Mouse (Mus musculus) adrenal gland, postnatal 14 days (tissue): Measurements from ENCODE around the gene Barhl2. TPM values are rescaled to one million over a fixed set of nuclear protein-coding genes. Genes with fewer than 3 reads are reported as not detected.

Experiments
- DNase-seq: peaks from one replicate; pipeline ENCODE4 v3.0.0; 2021; ENCODE audit warnings: mixed read lengths
- long read RNA-seq, 2 experiments: library from polyadenylated mRNA; stranded (forward); transcript quantifications; one replicate each; pipeline ENCODE4 v2.0.0; 2021
- total RNA-seq: library from RNA; stranded (reverse); gene quantifications from 2 replicates; pipeline ENCODE4 v1.2.3, GENCODE M21; 2021

Gene Barhl2
- total RNA-seq = not detected in 2 replicates
- long read RNA-seq, experiment 1 = 0 reads
- long read RNA-seq, experiment 2 = 0 reads

DNA sequence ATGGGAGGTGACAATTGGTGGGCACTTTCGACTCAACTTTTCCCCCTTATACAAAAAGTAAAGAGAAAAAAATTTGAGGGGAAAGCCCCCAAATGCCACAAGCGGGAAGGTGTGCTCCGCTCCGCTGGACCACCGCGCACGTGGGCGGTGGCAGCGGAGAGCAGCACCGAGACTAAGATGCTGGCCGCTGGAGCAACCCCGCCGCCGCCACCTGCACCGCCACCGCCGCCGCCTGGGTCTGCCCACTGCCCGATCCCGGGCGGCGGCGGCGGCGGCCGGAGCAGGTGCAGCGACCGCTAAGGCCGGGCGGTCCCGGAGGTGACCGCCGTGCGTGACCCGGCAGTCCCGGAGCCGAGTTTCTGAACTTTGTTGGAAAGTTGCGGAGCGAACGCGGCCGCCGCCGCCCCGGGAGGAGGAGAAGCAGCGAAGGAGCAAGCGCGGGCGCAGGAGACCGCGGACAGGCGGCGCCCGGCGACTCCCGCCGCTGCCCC lies at the start of gene Barhl2:
Barhl2 (minus strand) TSS at position 181 of the 491 bp plus-strand sequence.
- no peak for DNase-seq

DNA sequence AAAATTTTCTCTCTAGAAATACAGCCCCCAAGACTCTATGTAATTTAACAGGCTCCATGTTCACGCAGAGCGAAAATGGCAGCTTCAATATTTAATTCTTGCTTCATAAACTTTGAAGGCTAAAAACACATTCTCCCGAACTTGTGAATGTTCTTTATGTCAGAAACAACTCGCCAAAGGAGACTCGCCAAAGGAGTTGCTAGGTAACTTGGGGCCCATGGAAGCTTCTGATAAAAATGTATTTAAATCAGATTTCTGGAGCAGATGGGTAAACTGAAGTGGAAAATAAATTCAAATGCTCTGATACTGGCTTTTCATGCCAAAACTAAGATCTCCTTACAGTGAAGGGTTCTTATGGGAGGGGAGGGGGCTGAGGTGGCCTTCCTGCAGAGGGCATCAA lies 48.1 kb upstream of the Barhl2 start:
- no peak for DNase-seq

DNA sequence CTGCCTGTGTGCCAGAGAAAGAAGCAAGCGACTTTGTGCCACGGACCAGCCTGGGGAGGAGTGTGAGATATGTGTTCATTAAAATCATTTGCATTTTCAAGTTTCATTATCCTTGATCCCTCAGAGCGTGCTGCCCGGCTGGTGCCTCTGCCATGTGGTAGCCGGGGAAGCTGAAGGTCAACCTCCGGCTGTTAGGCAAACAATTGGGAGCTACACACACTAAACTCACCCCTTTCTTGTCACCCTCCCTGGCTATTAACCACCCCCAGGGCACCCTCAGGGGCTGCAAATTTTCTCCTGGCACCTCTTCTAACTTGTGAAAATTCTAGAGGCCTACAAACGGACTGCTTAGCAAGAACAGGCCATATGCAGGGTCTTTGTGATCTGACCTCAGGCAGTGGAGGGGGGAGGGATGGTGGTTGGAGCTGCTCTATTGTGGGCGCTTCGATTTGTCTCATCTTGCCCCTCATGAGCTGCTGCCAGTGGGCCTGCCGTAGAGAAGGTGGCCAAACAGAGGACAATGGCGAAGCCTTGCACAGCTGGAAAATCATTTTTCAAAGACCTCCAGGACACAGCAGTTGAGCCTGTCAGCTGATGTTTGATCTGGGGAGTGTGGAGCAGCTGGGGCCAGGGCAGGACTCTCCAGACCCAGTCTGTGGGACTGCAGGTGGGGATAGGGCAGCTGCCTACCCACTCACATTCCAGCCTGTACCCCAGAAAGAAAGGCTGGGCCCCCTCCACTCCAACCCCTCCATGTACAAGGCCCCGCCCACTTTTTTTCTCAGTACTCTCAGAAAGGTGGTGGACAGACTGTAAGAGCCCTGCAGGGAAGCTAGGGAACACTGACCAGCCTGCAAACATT lies 44.9 kb upstream of the Barhl2 start:
- no peak for DNase-seq

DNA sequence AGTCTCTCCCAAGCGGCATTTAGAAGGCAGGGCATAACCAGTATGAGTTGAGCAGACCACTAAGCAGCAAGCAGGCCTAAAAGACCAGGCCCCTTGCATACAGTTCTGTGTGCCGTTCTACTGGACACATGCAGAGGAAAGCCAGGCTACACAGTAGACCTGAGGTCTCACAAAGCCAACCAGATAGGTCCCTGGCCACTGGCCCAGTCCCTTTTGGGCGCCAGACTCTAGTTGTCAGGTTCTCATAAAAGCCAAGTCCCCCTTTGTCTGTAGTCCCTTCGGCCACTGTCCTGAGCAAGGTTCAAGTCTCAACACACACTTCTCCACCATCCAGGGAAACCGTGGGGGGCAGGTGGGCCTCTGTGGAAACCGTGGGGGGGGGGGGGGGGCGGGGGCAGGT lies 44.3 kb upstream of the Barhl2 start:
- DNase-seq = no peak

DNA sequence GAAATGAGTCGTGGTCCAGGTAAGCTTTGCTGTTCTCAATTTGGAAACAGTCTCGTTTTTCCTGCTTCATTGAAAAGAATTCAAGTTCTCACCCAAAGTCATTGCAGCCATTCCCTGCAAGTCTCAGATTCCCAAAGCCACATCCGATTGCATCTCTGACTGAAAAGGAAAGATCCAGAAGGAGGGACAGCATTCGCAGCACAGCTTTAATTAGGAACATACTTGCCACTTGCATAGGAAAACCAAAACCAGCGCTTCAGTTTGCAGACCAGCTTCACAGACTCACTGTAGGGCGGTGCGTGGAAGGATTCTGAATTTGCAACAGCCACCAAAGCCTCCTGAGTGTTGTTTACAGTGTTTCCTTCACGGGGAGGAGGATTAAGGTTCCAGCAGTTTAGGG lies 33.8 kb upstream of the Barhl2 start:
- DNase-seq = no peak

DNA sequence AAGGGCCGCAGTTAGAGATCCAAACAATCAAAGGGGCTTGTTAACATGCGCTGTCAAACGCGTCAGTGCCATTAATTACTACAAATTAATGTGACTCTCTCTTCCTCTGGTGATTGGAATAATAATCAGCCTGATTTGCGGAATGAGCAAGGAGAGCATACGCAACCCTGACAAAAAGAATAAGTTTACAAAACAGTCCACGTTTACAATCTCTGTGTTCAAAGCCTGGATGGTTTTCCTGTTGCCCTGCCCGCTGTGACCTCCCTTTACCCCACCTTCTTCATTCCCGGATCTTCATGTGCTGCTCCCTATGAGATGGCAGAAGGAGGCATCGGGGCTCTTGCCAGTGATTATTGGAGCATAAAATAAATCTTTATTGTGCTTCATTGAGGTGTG lies 14.1 kb upstream of the Barhl2 start:
- no peak for DNase-seq

DNA sequence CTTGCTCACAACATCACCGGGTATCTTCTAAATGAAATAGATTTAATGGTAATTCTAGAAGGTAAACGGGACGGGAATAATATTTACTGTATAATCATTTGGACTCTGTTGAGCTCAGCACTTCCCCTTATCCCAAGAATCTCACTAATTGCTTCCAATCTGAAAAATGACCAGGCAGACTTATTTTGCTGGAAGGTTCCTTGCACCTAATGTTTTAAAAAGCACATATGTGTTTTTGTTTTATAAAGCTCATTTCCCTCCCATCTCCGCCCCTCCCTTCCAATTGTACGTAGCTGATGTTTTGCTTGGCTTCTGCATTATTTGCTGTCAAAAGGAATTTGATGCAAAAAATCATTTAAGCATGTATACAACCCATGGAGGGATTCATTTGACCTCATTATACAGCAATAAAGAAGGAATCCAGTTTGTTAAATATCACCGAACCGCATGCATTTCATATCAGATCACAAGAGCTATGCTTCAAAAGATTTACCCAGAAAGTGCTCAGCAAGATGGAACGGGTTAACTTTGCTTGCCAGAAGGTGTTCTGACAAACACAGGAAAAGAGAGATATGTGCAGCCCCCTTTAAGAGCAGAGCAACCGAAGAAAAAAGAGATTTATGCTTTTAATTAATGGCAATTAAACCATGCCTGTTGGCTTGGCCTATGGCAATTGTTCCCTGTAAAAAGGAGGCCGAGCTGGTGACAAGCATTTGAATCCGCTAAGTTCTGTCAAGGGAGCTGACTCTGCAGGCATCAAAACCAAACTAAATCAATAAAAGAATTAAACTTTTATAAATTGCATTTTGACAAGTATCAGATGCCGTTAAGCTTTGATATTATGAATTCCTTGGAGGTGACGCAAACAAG lies 13.5 kb upstream of the Barhl2 start:
- DNase-seq = no peak

DNA sequence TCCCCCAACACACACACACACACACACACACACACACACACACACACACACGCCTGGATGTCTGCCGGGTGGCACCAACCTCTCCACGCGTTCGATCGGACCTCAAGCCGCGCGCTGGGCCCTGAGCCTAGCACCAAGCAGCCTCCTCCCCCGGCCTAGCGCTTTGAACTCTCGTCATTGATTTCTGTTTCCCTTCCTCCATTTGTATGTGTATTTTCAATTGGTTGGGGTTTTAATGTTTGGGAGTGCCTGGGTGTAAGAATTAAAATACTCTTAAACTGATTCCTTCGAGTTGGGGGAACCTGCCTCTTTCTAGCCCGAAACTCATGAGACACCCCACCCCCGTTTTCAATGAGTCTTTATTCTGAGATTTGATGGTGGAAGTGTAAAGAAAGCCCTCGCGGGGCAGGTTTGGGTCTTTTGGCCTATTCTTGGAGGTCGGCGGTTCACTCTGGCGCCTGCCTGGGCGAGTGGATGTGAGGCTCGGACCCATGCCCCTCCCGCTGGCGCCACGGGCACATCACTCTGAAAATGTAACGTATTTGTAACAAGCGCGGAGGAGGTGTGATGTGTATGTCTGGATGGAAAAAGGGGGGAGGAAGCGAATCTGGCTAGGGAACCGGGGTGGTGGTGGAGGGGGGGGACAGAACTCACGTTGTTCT lies 7.3 kb upstream of the Barhl2 start:
- DNase-seq = no peak

DNA sequence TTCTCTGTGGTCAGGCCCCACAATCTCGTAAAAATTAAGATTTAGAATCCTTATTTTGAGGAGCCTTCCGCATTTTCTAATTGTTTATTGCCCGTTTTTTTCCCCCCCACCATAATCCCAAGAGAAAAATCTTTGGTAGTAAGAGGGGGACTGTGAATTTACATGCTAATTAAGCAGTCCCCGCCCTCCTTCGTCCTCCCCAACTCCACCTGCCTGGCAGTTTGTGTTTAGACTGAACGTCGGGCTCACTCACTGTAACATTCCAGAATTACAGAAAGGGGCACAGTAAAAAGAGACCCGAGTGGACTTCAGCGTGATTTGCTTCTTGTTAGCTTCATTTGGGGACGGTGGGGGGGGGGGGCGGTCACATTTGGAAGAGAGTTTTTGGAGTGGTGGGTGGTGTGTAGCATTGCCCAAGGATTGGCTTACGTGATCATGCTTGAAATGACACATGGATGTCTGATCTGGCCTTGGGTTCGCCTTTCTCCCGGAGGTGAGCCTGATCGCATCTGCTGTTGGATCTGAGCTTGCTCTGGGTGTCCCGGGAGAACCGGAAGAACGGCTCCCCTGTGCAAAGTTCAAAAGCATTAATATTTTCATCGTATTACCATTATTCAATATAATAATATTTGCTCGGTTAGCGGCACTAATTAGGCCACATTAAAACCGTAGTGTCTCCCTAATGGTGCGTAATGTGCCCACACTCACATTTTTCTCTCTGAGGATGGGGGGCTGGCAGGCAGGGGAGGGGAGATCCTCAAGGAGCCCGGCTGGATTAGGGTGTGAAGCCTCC lies 6.6 kb upstream of the Barhl2 start:
- DNase-seq = no peak

DNA sequence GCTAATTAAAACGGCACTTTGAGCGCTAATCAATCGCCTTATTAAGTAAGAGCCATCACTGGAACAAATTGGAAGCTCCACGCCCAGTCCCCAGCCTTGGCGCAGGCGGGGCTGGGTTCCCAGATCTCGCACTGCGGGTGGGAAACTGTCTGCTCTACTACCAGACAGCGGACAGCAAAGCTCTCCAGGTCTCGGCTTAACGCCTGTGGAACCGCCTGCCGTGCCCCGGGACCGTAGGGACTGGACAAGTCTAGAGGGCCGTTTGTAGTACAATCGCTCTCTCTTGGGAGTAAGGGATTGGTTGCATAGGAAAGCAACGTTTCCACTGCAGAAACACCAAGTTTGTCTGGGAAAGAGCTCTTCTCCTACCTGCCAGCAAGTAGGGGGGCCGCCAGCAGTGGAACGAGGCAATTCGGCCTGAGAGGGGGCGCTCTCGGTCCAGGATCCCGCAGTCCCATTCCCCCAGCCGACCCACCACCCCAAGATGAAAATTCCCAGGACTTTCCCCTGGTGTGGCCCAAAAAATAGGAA lies 5.8 kb upstream of the Barhl2 start:
- no peak for DNase-seq

DNA sequence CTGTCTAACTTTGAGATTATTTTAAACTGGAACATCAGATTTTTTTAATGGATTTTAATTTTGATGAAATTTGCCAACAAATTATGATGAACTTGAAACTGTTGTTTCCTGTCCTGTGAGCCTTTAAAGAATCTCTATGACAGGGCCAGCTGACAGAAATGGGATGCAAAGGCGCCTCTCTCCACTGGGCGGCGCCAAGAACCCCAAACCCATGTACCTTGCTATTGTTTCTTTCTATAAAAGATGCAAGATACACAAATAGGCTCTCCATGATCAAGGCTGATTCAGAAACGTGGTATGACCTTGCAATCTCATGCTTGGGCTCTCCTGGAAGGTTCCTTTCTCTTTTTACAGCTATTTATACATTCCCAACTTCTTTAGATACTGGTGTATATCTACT lies 3.9 kb upstream of the Barhl2 start:
- no peak for DNase-seq

DNA sequence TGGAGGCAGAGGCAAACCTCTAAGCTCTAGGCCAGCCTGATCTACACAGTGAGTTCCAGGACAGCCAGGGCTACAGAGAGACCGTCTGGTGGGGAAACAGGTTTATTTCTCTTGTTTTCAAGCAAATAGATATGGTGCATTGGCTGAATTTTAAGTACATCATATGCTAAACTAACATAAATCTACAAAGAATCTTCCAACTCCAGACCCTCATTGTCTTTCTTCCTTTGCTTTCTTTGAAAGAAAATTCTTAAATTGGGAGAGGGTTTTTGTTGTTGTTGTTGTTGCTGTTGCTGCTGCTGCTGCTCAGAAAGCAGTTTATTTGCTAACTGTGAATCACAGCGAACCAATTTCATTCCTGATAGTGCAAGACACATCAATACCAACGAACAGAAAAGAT lies 3.5 kb upstream of the Barhl2 start:
- DNase-seq = no peak

DNA sequence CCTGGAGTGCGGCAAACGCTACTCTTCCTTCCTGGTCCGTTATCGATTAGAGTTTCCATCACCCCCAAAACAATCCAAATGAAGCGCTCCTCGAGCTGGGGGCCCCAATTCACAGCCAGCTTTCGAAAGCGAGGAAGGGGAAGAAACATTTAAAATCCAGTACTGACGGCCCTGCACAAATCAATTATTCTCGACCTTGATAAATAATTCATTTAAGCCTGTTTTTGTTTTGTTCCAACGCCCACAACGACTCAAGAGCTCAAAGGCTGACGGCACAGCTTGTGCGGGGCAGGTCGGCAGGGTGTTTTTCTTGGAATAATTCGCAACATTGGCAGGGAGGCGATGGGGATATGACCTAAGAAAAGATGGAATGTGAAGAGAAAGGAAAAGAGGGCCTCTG lies 2.6 kb upstream of the Barhl2 start:
- no peak for DNase-seq

DNA sequence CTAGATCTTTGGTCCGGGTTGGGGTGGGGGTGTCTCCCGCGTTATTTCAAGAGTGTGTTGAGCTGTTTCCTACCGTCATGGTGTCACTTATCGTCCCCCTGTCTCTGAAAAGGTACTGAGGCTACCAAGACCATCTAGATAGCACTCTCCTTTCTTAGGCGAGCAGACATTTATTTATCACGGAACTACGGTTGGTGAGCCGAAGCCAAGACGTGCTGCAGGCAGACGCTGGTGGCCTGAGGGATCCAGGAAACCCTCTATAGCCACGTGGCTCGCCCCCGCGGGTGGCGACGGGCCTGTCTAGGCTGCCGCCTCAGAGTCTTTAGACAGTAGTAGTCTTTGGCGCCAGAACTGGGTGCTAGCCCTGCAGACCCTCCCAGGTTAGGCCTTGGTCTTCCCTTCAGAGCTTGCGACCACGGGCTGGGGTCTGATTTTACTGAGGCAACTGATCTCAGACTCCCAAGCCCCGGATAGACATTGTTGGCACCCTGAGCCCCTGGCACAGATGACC lies 2.1 kb upstream of the Barhl2 start:
- DNase-seq = no peak

DNA sequence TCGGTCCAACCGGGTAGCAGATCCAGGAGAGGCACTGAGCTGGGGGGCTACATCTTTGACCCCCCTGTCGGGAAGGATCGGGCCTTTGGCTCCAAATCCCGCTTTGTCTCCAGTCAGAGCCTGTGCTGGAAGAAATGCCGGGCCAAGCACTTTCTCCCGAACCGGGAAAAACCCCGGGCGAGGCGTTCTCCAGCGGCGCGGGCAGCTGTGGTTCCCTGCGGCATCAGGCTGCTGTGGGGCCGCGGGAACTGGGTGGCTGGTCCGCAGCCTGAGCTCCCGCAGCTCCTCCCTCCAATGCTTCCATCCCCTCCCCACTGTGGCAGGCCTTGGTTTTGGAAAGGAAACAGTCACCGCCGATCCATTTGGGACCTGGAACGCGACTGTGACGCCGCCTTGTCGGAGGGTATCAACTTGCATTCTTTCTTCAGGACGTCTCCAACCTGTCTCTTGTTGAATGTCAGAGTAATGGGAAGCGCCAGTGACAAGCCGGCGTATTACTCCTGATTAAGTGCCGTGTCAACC lies 1.2 kb upstream of the Barhl2 start:
- DNase-seq = no peak

DNA sequence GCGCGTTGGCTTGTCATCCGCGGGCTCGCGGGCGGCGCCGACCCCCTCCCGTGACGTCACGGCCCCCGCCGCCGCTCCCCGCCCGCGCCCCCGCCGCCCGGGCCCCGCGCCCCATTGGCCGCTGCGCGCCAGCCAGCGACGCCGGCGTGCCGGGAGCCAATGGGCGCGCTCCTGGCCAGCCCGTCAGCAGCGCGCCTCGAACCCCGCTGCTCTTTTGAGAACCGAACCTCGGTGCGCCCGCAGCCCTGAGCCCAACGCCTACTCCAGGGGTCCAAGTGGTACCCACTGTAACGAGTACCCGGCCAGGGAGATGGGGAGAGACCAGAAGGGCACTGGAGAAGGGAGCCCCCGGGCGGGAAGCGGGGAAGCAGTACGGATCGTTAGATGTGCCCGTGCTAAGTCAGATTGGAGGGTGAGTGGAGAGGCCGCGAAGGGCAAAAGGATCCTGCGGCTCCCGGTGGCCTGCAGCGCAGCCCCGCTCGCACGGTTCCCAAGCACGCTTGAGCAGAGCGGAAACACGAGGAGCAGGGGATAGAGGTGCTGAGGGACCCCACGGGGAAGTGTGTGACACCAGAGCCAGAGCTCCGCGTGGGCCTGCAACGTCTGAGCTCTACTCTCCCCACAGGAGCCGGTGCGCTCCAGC lies 632 bp upstream of the Barhl2 start:
- no peak for DNase-seq

DNA sequence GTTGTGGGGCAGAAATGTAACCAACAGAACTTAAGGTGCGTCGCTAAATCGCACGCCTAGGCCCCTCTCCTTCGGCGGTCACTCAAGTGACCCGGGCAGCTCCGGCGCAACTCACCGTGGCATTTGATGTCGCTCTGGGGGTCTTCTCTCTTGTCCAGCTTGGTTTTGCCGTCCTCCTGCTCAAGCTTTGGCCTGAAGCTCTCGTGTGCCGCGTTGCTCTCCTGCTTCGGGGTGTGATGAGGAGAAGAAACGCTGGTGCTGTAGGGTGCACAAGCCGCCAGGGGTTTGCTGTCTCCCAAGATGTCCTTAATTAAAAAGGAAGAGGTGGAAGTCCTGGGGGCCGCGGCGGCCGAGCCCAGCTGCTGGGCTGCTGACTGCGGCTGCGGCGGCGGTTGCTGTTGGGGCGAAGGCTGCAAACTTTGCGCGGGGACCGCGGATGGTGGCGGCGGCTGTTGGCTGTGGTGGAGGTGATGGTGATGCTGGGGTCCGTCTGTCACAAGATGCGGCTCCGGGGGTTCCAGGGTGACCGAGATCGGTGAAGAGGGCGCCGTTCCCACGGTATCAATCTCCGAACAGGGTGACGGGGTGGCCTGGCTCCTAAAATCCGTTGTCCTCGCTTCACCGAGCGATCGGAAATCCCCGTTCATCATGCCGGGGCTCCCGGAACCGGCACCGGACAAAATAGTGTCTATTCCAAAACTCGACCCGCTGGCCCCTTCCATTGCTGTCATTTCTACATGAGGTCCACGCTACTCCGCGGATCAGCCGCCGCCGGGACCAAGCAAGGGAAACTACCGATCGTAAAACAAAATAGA lies 648 bp downstream of the Barhl2 start:
- no peak for DNase-seq

DNA sequence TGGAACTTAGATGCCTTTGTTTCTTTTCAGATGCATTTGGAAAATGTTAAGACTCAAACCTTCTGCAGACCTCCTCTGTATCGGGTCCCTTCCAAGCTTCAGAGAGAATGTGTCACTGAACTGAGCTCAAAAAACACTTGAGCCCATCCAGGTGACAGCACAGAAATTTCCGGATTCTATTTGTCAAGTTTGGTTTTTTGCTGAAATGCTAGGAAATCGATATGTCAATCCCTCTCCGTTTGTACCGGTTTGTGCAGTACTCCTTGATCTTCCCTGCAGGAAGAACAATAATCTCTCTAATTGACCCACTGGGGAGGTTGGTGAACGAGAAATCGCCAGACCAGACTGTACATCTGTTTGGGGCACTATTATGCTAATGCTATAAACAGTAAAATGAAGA lies 2.0 kb downstream of the Barhl2 start:
- no peak for DNase-seq

DNA sequence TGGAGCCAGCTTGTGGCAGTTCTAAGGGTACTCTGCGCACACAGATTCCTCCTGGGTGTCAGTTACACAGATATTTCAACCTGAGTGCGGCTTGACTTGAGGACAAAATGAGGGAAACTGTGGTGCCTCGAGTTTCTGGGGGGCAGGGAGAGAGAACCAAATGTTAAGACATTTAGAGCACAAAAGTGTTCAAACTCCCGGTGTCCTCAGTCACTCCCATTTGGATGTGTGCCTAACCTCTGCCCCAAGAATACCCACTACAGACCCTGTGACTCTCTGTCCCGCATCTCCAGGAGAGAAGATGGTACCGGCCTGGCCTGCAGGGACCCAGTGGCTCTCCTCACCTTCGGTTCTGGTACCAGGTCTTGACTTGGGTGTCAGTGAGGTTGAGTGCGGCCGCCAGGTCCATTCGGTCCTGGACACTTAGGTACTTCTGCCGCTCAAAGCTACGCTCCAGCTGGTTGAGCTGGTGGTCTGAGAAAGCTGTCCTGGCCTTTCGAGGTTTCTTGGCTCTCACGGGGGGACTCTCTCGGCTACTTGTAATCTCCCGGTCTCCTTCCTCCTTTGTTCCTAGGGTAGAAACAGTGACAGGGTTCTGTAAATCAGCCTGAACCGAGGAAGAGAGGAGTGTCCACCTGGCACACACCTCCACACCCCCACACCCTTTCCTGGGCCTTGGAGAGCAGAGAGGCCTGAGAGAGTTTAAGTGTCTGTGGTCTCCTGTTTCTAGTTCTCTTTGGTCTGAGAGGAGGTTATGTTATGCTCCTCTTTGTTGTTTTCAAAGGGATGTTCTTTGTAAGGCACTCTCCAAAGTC lies 2.7 kb downstream of the Barhl2 start:
- DNase-seq = no peak
